Mouse (Mus musculus) forebrain, embryonic 16.5 days (tissue): ENCODE results near the gene Aen. TPM values are rescaled to one million over a fixed set of nuclear protein-coding genes. Genes with fewer than 3 reads are reported as not detected.

Source experiments
- ATAC-seq: fragments of 200-750 bp; cut with Nextera tagmentation; 2 replicates; pipeline ENCODE4 v1.8.0; 2017; ENCODE audit warnings: mild to moderate bottlenecking, moderate library complexity
- H3K27ac ChIP-seq: fragments of 300-500 bp; sonication (generic); 2 replicates; pipeline ENCODE4 v1.5.1; 2014; ENCODE audit warnings: low read length, control low read depth
- H3K27me3 ChIP-seq: fragments of 300-500 bp; sonication (generic); replicated peaks from 2 replicates; pipeline ENCODE4 v1.6.1; 2014; ENCODE audit warnings: low read length; ENCODE audit not compliant: control insufficient read depth, insufficient read depth
- H3K36me3 ChIP-seq: fragments of 300-500 bp; sonication (generic); 2 replicates; pipeline ENCODE4 v1.6.1; 2014; ENCODE audit not compliant: control insufficient read depth, insufficient read depth
- H3K4me1 ChIP-seq: fragments of 300-500 bp; sonication (generic); replicated peaks from 2 replicates; pipeline ENCODE4 v1.6.1; 2014; ENCODE audit warnings: low read length; ENCODE audit not compliant: control insufficient read depth, insufficient read depth
- H3K4me2 ChIP-seq: fragments of 300-500 bp; sonication (generic); 2 replicates; pipeline ENCODE4 v1.6.1; 2014; ENCODE audit warnings: mild to moderate bottlenecking, low read length, control low read depth
- H3K4me3 ChIP-seq: fragments of 300-500 bp; sonication (generic); replicated peaks from 2 replicates; pipeline ENCODE4 v1.5.1; 2014; ENCODE audit warnings: mild to moderate bottlenecking, low read length, control low read depth
- H3K9ac ChIP-seq: fragments of 300-500 bp; sonication (generic); replicated peaks from 2 replicates; pipeline ENCODE4 v1.6.1; 2014; ENCODE audit warnings: low read depth, low read length, control low read depth
- H3K9me3 ChIP-seq: fragments of 300-500 bp; sonication (generic); 2 replicates; pipeline ENCODE4 v1.6.1; 2016; ENCODE audit warnings: low read length; ENCODE audit not compliant: control insufficient read depth
- WGBS: fragments of 180-500 bp; shearing (Covaris S2); extraction: QIAGEN DNeasy Blood & Tissue Kit; methylation state at CpG from one replicate; pipeline ENCODE4 v1.1.7; 2014; 5-methylcytosine and 5-hydroxymethylcytosine counted together
- polyA plus RNA-seq: library from polyadenylated mRNA; unstranded; fragments of >200 nt; fragmentation: Nextera tagmentation; extraction: Ambion mirVana; gene quantifications from 2 replicates; pipeline ENCODE4 v1.2.1, GENCODE M21; 2015

Aen gene
- polyA plus RNA-seq = 60.1 and 65.6 TPM in 2 replicates

DNA sequence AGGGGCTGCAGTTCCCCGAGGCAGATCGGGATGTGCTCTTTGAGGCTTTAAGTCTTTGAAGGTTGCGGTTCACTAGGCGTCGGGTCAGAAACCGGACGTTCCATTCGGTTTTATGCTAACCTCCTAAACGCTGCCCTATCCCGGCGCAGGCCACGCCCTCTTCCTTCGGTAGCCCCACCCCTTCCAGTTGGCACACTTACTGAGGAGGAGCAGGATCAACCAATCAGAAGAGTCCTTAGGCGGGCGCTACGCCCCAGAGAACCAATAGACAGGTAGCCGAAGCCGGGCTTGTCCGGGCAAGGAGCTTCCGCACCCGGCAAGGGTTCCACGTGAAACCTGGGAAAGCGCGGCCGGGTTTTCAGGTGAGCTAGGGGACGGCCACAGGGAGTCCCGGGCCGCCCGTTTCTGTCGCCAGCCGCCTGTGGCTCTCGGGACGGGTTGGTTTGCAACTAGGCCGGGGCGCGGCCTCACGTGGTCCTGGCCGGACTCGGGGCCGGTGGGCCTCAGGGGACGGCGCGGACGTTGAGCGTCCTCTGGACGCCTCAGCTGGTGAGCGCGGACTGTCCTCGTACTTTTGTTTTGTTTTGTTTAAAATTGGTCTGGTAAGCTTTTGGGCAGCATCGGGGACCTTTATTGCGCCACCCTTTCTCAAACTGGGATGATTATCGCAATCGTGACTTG is at the start of gene Aen:
Gene Aen, plus strand, starts transcription at position 202 of the 681 bp plus-strand sequence.
- Histone ChIP-seq H3K4me1 (peaks cover 18% of the 10 kb centered on the region), H3K9me3 (no peaks in the 10 kb centered on the region), H3K4me2 (peak within 1 kb of the TSS; percentile 74), H3K4me3 (peak within 1 kb of the TSS; percentile 78), H3K36me3 (no peaks in the 10 kb centered on the region), H3K27me3 (no peaks in the 10 kb centered on the region), H3K27ac (no peak within 1 kb of the TSS; the same call in 1 of the 2 replicates), H3K9ac (peak within 1 kb of the TSS; percentile 66)
- under 1% methylated on average over 53 of the region's 53 CpGs for WGBS
- peak; percentile 98 for ATAC-seq

DNA sequence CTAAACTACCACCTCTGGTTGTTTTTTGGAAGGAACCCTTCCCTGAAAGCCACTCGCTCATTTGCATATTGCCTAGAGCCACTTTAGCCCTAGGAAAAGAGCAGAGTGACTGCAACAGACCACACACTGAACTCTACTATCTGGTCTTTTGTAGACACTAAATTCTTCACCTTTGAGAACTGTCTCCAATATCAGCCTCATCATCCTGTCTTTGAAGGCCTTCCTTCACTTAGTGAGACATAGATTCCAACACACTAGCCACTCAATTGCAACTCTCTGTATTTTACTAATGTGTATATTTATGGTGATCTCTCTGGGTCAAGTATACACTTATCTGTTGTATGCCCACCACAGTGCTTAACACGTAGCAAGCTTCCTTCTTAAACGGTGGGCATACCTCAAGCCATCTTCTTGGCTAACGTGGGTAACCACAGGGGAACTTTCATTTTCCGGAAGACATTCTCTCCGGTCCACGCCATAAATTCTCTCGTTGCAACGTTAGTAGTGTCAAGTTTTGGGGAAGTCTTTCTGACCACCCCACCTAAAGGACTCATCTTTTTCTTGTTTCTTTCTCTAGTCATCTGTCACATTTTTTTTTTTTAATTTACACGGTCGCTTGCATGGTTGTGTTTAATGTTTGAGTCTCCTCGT is 49.5 kb upstream of the Aen start:
- ATAC-seq = no peak
- 34% methylated on average over 12 of the region's 12 CpGs for WGBS
- Histone ChIP-seq H3K9ac (peak overlapping the region; percentile 85), H3K36me3 (peaks cover 17% of the 10 kb centered on the region), H3K27me3 (no peaks in the 10 kb centered on the region), H3K4me3 (peak overlapping the region; percentile 68), H3K4me1 (peaks cover 8% of the 10 kb centered on the region), H3K9me3 (no peaks in the 10 kb centered on the region), H3K27ac (0 out of 2 replicates have a peak overlapping the region, but pooled peaks have one; percentile 66), H3K4me2 (peak overlapping the region; percentile 69)

GRCm38 (mm10) chr7:78846737-78847434 is 48.8 kb upstream of the Aen start, which contains the start of gene Det1:
Det1 (minus strand) TSS chr7:78847263.
- H3K9me3 ChIP-seq = no peaks in the 10 kb centered on the region
- H3K4me1 ChIP-seq = peaks cover 8% of the 10 kb centered on the region
- H3K4me2 ChIP-seq = peak within 1 kb of the TSS; percentile 69
- under 1% methylated on average over 54 of the region's 54 CpGs for WGBS
- peak within 1 kb of the TSS; percentile 66; the same call in 1 of the 2 replicates for H3K27ac ChIP-seq
- H3K27me3 ChIP-seq = 0 out of 2 replicates have a peak, but pooled peaks cover 3% of the 10 kb centered on the region
- peak; percentile 97 for ATAC-seq
- peaks cover 17% of the 10 kb centered on the region for H3K36me3 ChIP-seq
- H3K9ac ChIP-seq = peak within 1 kb of the TSS; percentile 85
- peak within 1 kb of the TSS; percentile 68 for H3K4me3 ChIP-seq

GRCm38 (mm10) chr7:78854051-78854450 is 41.6 kb upstream of the Aen start:
- 80% methylated on average over 4 of the region's 4 CpGs for WGBS
- H3K27ac ChIP-seq = no peak overlapping the region
- no peak for ATAC-seq
- no peak overlapping the region for H3K9ac ChIP-seq
- no peak overlapping the region for H3K4me3 ChIP-seq
- H3K4me2 ChIP-seq = no peak overlapping the region
- no peaks in the 10 kb centered on the region for H3K36me3 ChIP-seq
- no peaks in the 10 kb centered on the region for H3K9me3 ChIP-seq
- H3K27me3 ChIP-seq = 0 out of 2 replicates have a peak, but pooled peaks cover 3% of the 10 kb centered on the region
- no peaks in the 10 kb centered on the region for H3K4me1 ChIP-seq

GRCm38 (mm10) chr7:78855044-78855655 is 40.5 kb upstream of the Aen start:
- no peak overlapping the region for H3K4me3 ChIP-seq
- no peak for ATAC-seq
- no peaks in the 10 kb centered on the region for H3K4me1 ChIP-seq
- H3K4me2 ChIP-seq = no peak overlapping the region
- H3K9ac ChIP-seq = no peak overlapping the region
- H3K9me3 ChIP-seq = no peaks in the 10 kb centered on the region
- WGBS = 59% methylated on average over 5 of the region's 5 CpGs
- H3K27me3 ChIP-seq = 0 out of 2 replicates have a peak, but pooled peaks cover 3% of the 10 kb centered on the region
- H3K27ac ChIP-seq = no peak overlapping the region
- H3K36me3 ChIP-seq = no peaks in the 10 kb centered on the region

- no peak overlapping the region for H3K9ac ChIP-seq
- WGBS = 82% methylated on average over 7 of the region's 7 CpGs
- no peaks in the 10 kb centered on the region for H3K36me3 ChIP-seq
- ATAC-seq = no peak
- no peaks in the 10 kb centered on the region for H3K4me1 ChIP-seq
- no peak overlapping the region for H3K4me2 ChIP-seq
- H3K27ac ChIP-seq = no peak overlapping the region
- H3K9me3 ChIP-seq = no peaks in the 10 kb centered on the region
- H3K27me3 ChIP-seq = no peaks in the 10 kb centered on the region
- no peak overlapping the region for H3K4me3 ChIP-seq
Measured at GRCm38 (mm10) chr7:78863796-78864445, 31.7 kb upstream of the Aen start.

- no peaks in the 10 kb centered on the region for H3K9me3 ChIP-seq
- no peak overlapping the region for H3K4me3 ChIP-seq
- 90% methylated on average over 4 of the region's 4 CpGs for WGBS
- ATAC-seq = no peak
- H3K9ac ChIP-seq = no peak overlapping the region
- H3K4me2 ChIP-seq = no peak overlapping the region
- no peak overlapping the region for H3K27ac ChIP-seq
- H3K4me1 ChIP-seq = no peaks in the 10 kb centered on the region
- no peaks in the 10 kb centered on the region for H3K27me3 ChIP-seq
- H3K36me3 ChIP-seq = no peaks in the 10 kb centered on the region
Measured at GRCm38 (mm10) chr7:78864446-78864802, 31.2 kb upstream of the Aen start.

GRCm38 (mm10) chr7:78865212-78865949 is 30.3 kb upstream of the Aen start:
- Histone ChIP-seq H3K9ac (no peak overlapping the region), H3K27ac (no peak overlapping the region), H3K36me3 (no peaks in the 10 kb centered on the region), H3K27me3 (no peaks in the 10 kb centered on the region), H3K9me3 (no peaks in the 10 kb centered on the region), H3K4me3 (no peak overlapping the region), H3K4me1 (no peaks in the 10 kb centered on the region), H3K4me2 (no peak overlapping the region)
- no peak for ATAC-seq
- WGBS = 72% methylated on average over 12 of the region's 12 CpGs
